8 mouse cellular contexts compared by ENCODE assay signal in genomic region chr3:89246261-89247100, GRCm38 (mm10). TPM values are rescaled to one million over a fixed set of nuclear protein-coding genes. Genes with fewer than 3 reads are reported as not detected.
A peak's percentile ranks its signal among the peaks of the same experiment; 100 is the strongest.
DNase-seq lines count a peak whose midpoint lies in the region; ATAC-seq and TF ChIP-seq lines count a peak whose summit lies in the region.

TSS of gene Trim46 (minus strand) at chr3:89246309.

- TF ChIP-seq CTCF in kidney, postnatal 0 days (IDR thresholded peaks at IDR 0.05; ENCODE audit: low read depth), result peak; percentile 99

- under 1% methylated on average over 42 of the region's 42 CpGs for WGBS in heart, embryonic 12.5 days
- WGBS in kidney, postnatal 0 days, result under 1% methylated on average over 42 of the region's 42 CpGs
- WGBS in liver, embryonic 13.5 days (ENCODE audit: insufficient replicate concordance), result 1% methylated on average over 42 of the region's 42 CpGs
- WGBS in stomach, embryonic 14.5 days, result under 1% methylated on average over 42 of the region's 42 CpGs

- H3K36me3 ChIP-seq in erythroblast, embryonic 14.5 days (ENCODE audit: control insufficient read depth), result peaks cover 9% of the 10 kb centered on the region
- H3K36me3 ChIP-seq in heart, embryonic 12.5 days, result peaks cover 21% of the 10 kb centered on the region
- no peaks in the 10 kb centered on the region for H3K36me3 ChIP-seq in kidney, postnatal 0 days (ENCODE audit: insufficient read depth, low read length)
- H3K36me3 ChIP-seq in liver, embryonic 13.5 days, result 0 out of 2 replicates have a peak, but pooled peaks cover 5% of the 10 kb centered on the region
- peaks cover 5% of the 10 kb centered on the region; the same call in 1 of the 2 replicates for H3K36me3 ChIP-seq in stomach, embryonic 14.5 days (ENCODE audit: control insufficient read depth, insufficient read depth, low read length)

- no peaks in the 10 kb centered on the region for H3K9me3 ChIP-seq in erythroblast, embryonic 14.5 days (ENCODE audit: control insufficient read depth, low read length)
- H3K9me3 ChIP-seq in heart, embryonic 12.5 days (replicated peaks), result no peaks in the 10 kb centered on the region
- no peaks in the 10 kb centered on the region for H3K9me3 ChIP-seq in kidney, postnatal 0 days (replicated peaks; ENCODE audit: low read length)
- no peaks in the 10 kb centered on the region for H3K9me3 ChIP-seq in liver, embryonic 13.5 days (replicated peaks)
- no peaks in the 10 kb centered on the region for H3K9me3 ChIP-seq in stomach, embryonic 14.5 days (ENCODE audit: control insufficient read depth, low read depth, low read length)

- peak within 1 kb of the TSS; percentile 90 for H3K9ac ChIP-seq in heart, embryonic 12.5 days
- peak within 1 kb of the TSS; percentile 72 for H3K9ac ChIP-seq in kidney, postnatal 0 days (ENCODE audit: low read depth, low read length)
- H3K9ac ChIP-seq in liver, embryonic 13.5 days, result peak within 1 kb of the TSS; percentile 76
- H3K9ac ChIP-seq in stomach, embryonic 14.5 days (replicated peaks; ENCODE audit: low read depth, low read length), result peak within 1 kb of the TSS; percentile 72

- peak within 1 kb of the TSS; percentile 77 for H3K27ac ChIP-seq in heart, embryonic 12.5 days (ENCODE audit: poor library complexity, severe bottlenecking)
- peak within 1 kb of the TSS; percentile 62 for H3K27ac ChIP-seq in kidney, postnatal 0 days
- peak within 1 kb of the TSS; percentile 35 for H3K27ac ChIP-seq in liver, embryonic 13.5 days
- peak within 1 kb of the TSS; percentile 61; the same call in 1 of the 2 replicates for H3K27ac ChIP-seq in stomach, embryonic 14.5 days (ENCODE audit: low read length)

- H3K4me3 ChIP-seq in erythroblast, embryonic 14.5 days (replicated peaks), result peak within 1 kb of the TSS; percentile 82
- H3K4me3 ChIP-seq in heart, embryonic 12.5 days, result peak within 1 kb of the TSS; percentile 85
- peak within 1 kb of the TSS; percentile 76 for H3K4me3 ChIP-seq in kidney, postnatal 0 days (replicated peaks; ENCODE audit: low read depth, low read length)
- H3K4me3 ChIP-seq in liver, embryonic 13.5 days (replicated peaks), result peak within 1 kb of the TSS; percentile 71
- H3K4me3 ChIP-seq in stomach, embryonic 14.5 days (ENCODE audit: low read depth, low read length), result peak within 1 kb of the TSS; percentile 71

- H3K27me3 ChIP-seq in erythroblast, embryonic 14.5 days (ENCODE audit: control insufficient read depth), result peaks cover 42% of the 10 kb centered on the region
- peaks cover 26% of the 10 kb centered on the region for H3K27me3 ChIP-seq in heart, embryonic 12.5 days (replicated peaks)
- no peaks in the 10 kb centered on the region for H3K27me3 ChIP-seq in kidney, postnatal 0 days (ENCODE audit: insufficient read depth, low read length)
- peaks cover 40% of the 10 kb centered on the region for H3K27me3 ChIP-seq in liver, embryonic 13.5 days
- no peaks in the 10 kb centered on the region for H3K27me3 ChIP-seq in stomach, embryonic 14.5 days (ENCODE audit: control insufficient read depth, insufficient read depth, low read length)

- peak; percentile 82 for ATAC-seq in CD4-positive, CD25-positive, alpha-beta regulatory T cell, adult 4 months
- ATAC-seq in heart, embryonic 12.5 days (ENCODE audit: insufficient number of reproducible peaks, low FRiP score), result peak; percentile 54
- peak; percentile 30 for ATAC-seq in kidney, postnatal 0 days (replicated peaks; ENCODE audit: low FRiP score, low read depth)
- ATAC-seq in liver, embryonic 13.5 days (ENCODE audit: low read depth), result peak; percentile 73
- peak; percentile 66 for ATAC-seq in stomach, embryonic 14.5 days (ENCODE audit: insufficient number of reproducible peaks, insufficient read depth, low FRiP score, low read depth)

- DNase-seq in brain, embryonic 18.5 days (ENCODE audit: low read depth, low spot score), result peak; percentile 79
- peak; percentile 97 for DNase-seq in kidney, postnatal 0 days (ENCODE audit: low spot score)
- DNase-seq in liver, embryonic 13.5 days, result peak; percentile 78
- peak; percentile 80 to 87 for DNase-seq in natural killer cell, adult 2 months (ENCODE audit: low spot score in 2 of 2)

- H3K4me2 ChIP-seq in heart, embryonic 12.5 days, result peak within 1 kb of the TSS; percentile 81
- peak within 1 kb of the TSS; percentile 80 for H3K4me2 ChIP-seq in kidney, postnatal 0 days (ENCODE audit: low read length)
- peak within 1 kb of the TSS; percentile 90 for H3K4me2 ChIP-seq in liver, embryonic 13.5 days
- H3K4me2 ChIP-seq in stomach, embryonic 14.5 days (replicated peaks; ENCODE audit: low read depth, low read length), result peak within 1 kb of the TSS; percentile 79

- peaks cover 46% of the 10 kb centered on the region for H3K4me1 ChIP-seq in erythroblast, embryonic 14.5 days (ENCODE audit: control insufficient read depth)
- H3K4me1 ChIP-seq in heart, embryonic 12.5 days (replicated peaks), result peaks cover 41% of the 10 kb centered on the region
- peaks cover 25% of the 10 kb centered on the region for H3K4me1 ChIP-seq in kidney, postnatal 0 days (replicated peaks; ENCODE audit: insufficient read depth, low read length)
- H3K4me1 ChIP-seq in liver, embryonic 13.5 days (replicated peaks), result peaks cover 65% of the 10 kb centered on the region
- H3K4me1 ChIP-seq in stomach, embryonic 14.5 days (ENCODE audit: control insufficient read depth, insufficient read depth, low read length), result peaks cover 25% of the 10 kb centered on the region

RNA-seq across cellular contexts. Expression of gene Trim46, which starts in this region (rescaled TPM):
- 1 to 10 TPM; 4.0 to 7.0 TPM for polyA plus RNA-seq in CD4-positive, CD25-positive, alpha-beta regulatory T cell, adult 4 months (2017; shearing (Covaris generic))
- polyA plus RNA-seq in erythroblast, embryonic 14.5 days (2012), result 0.02 TPM in 1 of 2 replicates, not detected in the other
- polyA plus RNA-seq in heart, embryonic 12.5 days (2016; fragmentation: Nextera tagmentation; extraction: Ambion mirVana), result 0.89 and 1.1 TPM in 2 replicates
- polyA plus RNA-seq in kidney, postnatal 0 days (2015; fragmentation: Nextera tagmentation; extraction: Ambion mirVana), result 2.7 and 3.7 TPM in 2 replicates
- 0.14 and 0.23 TPM in 2 replicates for polyA plus RNA-seq in liver, embryonic 13.5 days (2015; fragmentation: Nextera tagmentation; extraction: Ambion mirVana)
- polyA plus RNA-seq in stomach, embryonic 14.5 days (2014; fragmentation: Nextera tagmentation; extraction: Ambion mirVana), result 4.9 and 5.1 TPM in 2 replicates

Comparison
In these comparisons a context has a peak if more than half of its experiments do, and no peak if none do; other contexts are left out.
1. Peak in every context shown above with its lines: DNase-seq, ATAC-seq, H3K4me3 ChIP-seq and H3K27ac ChIP-seq.
2. Peak in DNase-seq, ATAC-seq, H3K4me3 ChIP-seq, H3K27ac ChIP-seq, H3K9ac ChIP-seq and H3K4me2 ChIP-seq in liver, embryonic 13.5 days; RNA of the gene not detected or under 1 TPM.
3. ATAC-seq: peak in every context shown above with its lines; median percentile 82 in CD4-positive, CD25-positive, alpha-beta regulatory T cell, adult 4 months; 73 in liver, embryonic 13.5 days; 66 in stomach, embryonic 14.5 days; 54 in heart, embryonic 12.5 days; 30 in kidney, postnatal 0 days.